Mouse (Mus musculus): ENCODE data around the gene Fam71b.

GRCm38 (mm10) chr11:46454453-46455045 is 58.2 kb downstream of the Fam71b start, which contains the start of gene Havcr2:
- TF ChIP-seq CTCF (IDR thresholded peaks at IDR 0.05; ENCODE audit: low read depth, low read length) = no peak
- no peak for TF ChIP-seq EP300 (IDR thresholded peaks at IDR 0.05; ENCODE audit: insufficient read depth, low read depth, low read length)
